Mouse (Mus musculus) telencephalon, adult 2 months (tissue): ENCODE data around the gene Ptpn13.

ENCODE experiments used
- DNase-seq: peaks from one replicate; pipeline ENCODE4 v3.0.0-alpha.2; 2011; ENCODE audit warnings: low read depth, low spot score

Gene Ptpn13

DNA sequence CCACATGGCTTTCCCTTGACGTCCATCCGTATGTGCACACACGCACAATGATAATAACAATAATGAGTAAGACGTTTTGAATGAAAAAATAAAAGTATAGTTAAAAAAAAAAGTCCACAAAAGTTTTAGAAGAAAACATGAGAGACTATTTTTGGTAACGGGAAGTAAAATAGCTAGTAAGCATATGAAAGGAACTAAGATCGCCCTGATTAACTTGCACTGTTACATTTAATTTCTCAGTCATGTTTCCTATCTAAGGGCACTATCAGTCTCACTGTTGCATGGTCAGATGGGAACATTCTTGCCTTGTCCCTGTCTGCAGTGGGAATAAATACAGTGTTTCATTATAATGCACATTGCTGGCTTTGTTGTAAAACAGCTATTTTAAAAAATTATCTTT, 2.4 kb upstream of the Ptpn13 start:
- no peak for DNase-seq

DNA sequence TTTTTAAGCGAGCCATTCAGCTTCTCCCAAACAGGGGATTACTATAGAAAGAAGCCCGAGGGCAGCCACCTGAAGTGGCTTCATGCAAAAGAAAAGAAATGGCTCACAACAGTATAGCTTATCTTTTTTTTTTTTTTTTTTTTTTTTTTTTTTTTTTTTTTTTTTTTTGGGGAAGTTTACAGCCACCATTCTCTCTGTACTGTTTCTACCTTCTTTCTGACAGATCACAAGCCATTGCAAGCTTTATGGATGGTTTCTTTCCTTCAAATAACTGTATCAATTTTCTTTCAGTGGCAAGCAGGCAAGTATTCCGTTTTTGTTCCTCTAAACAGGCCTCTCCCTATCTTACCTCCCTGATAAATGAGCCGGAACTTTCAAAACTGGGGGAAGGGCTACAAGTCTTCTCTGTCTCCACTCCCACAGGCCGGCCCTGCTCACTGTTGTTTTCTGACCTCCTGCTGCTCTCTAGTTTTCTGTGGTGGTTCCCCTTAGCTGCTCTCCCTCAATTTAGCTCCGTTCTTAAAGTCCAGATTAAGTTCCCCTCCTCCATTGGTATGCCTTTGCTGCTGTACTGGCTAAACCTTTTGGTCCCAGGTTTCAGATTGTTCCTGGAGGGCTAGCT, 1.6 kb upstream of the Ptpn13 start:
- no peak for DNase-seq

DNA sequence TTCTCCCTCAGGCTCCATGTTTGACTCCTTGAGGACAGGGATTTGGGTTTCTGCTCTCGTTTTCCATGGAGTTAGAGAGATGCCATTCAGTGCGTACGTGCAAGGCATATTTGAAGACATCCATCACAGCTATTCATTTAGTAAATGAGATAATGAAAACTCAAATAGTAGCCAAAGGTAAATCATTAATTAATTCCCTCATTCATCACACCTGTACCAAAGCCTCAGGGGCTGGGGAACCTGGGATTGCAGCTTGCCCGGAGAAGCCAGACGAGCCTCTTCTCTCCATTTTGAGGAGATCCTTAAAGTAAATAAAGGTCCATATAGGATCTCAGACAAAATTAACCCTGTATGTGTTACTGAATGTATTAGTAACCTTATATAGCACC, 1.1 kb upstream of the Ptpn13 start:
- DNase-seq, result no peak

DNA sequence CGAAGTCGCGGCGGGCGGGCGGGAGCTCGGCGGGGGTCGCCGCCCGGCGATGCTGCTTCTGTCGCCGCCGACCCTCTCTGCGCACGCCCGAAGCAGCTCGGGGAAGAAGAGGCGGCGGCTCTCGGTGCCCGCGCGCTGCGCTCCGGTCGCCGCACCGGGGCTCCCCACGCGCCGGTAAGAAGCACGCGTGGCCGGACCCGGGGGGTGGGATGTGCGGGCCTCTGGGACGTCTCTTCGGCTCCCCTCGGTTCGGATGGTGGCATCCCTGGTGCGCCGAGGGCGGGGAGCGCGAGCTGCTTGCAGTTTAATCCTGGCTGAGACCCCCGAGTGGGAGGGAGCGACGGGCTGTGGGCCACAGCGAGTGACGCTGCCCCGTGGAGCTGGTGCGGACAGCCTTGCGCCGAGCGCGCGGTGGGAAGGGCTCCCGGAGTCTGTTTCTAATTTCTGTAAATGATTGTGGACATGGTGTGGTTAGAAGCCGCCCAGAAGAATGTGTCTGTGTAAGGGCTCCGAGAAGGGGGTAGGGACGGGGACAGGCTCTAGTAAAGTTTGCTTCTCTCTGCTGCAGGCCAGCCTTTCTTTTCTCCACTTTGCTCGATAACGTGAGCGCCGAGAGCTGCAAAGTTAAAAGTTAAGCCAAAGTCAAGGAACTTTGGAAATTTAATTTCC, 505 bp downstream of the Ptpn13 start:
- DNase-seq, result no peak

- DNase-seq, result no peak
Observed at GRCm38 (mm10) chr5:103426250-103426649, 1.3 kb downstream of the Ptpn13 start.

DNA sequence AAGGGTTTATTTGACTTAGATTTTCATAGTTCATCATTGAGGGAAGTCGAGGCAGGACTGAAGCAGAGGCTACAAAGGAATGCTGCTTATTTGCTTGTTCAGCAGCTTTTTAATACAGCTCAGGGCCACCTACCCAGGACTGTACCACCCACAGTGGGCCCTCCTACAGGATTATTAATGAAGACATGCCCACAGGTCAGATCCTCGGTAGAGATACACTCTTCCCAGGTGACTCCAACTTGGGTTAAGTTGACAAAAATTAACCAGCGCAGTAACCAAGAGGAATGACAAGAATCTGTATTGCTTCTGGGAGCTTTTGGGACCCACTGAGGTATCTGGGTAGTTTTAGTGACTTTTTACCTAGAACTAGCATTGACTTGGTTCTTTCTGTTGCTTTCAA, 6.0 kb downstream of the Ptpn13 start:
- DNase-seq, result no peak

DNA sequence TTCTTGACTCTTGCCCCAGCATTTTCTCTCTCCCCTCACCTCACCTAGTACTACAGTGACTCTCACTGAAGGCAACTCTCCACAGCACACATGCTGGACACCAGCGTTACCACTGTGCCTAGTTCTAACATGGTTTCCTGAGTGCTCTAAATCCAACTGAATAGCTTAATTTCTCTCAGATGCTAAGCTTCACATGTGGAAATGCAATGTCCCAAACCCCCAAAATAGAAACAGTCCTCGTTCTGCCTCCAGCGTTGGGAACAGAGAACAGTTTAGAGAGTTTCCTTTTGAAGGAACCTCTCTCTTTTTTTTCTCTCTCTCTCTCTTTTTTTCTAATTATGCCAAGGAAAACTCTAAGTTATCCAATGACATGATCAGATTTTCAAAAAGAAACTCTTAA, 6.5 kb downstream of the Ptpn13 start:
- no peak for DNase-seq

DNA sequence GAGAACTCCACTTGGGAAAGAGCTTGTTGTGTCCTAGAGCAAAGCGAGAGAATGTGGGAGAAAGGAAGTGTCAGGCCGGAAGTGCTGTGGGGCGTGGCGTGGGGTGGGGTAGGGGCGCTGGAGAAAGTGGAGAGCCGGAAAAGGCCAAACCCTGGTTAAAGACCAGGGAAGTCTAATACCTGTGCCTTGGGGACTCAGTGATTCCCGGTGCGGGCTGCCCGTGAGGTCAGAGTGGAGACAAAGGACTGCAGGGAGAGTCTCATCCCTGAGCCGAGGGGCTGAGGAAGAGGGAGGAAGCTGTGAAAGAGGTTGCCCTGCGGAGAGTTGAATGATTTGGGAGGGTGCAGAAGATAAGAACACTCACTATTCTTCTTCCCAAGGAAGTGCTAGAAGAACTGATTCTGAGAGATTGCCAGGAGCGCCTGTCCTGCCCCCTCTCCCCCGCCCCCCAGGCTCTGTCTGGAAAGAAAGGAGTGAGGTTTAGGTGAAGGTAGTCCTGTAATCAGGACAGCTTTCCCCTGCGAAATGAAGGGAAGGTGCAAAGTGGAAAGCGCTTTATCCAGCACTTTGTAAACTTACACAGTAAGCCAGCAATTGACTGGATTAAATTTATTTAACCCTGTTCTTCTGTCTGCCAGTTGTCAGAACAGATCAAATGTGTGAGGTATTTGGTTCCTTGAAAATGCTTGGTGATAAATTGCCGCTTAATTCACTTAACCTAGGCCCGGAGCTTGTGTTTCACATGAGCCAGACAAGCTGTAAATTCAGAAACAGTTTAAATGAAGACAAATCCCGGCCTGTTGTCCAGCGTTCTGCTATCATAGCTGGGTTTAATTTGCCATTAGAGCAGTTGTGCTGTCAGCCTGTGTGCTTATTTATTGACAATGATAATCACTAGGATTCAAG, 11.3 kb downstream of the Ptpn13 start:
- no peak for DNase-seq

GRCm38 (mm10) chr5:103437714-103438113, 12.7 kb downstream of the Ptpn13 start:
- no peak for DNase-seq

GRCm38 (mm10) chr5:103439171-103439570, 14.2 kb downstream of the Ptpn13 start:
- no peak for DNase-seq

DNA sequence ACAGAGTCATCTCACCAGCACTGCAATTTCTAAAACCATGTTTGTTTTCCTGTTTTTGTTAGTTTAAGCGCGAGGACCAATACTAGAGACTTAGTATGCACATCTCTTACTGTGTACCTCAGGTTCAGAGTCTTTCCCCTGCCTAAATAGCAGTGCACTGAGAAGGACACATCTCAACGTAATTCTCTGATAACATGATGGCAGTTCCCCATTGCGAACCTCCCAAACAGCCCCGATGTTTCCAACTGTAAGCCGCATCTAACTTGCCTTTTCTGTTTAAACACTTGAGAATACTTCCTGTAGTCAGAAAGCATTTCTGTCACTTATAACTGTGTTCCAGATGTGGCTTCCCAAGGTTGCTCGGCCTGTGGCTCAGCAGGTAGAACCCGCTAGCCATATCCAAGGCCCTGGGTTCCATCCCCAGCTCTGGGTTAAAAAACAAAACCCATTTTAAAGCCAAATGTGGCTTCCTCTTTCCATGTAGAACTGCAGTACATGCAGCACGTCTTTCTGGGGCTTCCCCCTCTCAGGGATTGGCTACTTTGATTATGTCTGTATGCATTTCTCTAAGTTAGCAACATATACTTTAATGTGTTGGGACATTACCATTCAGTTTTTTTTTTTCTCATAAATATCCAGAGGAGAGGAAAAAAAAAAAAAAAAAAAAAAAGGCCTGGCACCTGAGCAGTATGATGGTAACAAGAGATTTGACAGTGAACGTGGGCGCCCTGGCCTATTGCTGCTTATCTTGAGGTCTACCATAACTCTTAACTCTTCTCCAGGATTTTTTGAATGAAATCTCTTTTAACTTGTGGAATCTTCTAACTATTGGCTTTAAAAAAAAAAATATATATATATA, 15.7 kb downstream of the Ptpn13 start:
- DNase-seq, result no peak

GRCm38 (mm10) chr5:103441706-103442105, 16.7 kb downstream of the Ptpn13 start:
- DNase-seq, result no peak

- no peak for DNase-seq
Observed at GRCm38 (mm10) chr5:103442269-103442688, 17.3 kb downstream of the Ptpn13 start.

DNA sequence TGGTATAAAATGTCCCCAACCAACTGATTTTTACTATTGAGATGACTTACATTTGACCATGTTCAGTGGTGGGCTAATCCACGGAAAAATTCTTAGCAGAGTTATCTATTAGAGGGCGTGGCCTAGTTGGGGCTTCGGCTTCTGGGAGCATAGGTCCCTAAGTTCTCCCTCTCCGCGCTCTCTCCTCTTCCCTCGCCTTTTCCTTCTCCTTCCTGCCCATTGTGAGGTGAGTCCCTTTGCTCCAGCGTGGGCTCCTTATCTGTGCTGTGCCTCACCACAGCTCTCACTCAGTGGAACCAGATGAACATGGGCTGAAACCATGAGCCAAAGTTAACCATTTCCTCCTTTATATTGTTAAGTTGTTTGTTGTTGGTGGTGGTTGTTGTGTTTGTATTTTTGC, 17.9 kb downstream of the Ptpn13 start:
- no peak for DNase-seq

GRCm38 (mm10) chr5:103445383-103445782, 20.4 kb downstream of the Ptpn13 start:
- no peak for DNase-seq

- no peak for DNase-seq
Observed at GRCm38 (mm10) chr5:103447806-103448416, 22.9 kb downstream of the Ptpn13 start.

DNA sequence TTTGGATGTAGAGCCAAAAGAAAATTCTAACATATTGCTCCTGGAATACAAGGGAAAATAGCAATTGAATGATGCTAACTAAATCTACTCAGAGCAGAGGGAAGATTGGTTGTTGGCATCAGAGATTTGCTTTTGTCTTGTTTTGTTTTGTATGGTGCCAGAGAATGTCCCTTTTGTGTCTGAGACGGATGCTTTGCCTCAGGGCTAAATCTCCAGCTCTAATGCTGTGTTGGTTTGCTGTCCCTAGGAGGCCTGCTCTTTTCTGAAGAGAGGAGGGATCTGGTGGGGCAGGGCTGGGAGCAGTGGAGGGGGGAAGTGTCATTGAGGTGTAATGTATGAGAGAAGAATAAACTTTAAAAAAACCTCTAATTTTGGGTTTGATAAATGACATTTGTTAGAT, 23.5 kb downstream of the Ptpn13 start:
- DNase-seq, result no peak

- no peak for DNase-seq
Observed at GRCm38 (mm10) chr5:103450663-103451062, 25.7 kb downstream of the Ptpn13 start.

DNA sequence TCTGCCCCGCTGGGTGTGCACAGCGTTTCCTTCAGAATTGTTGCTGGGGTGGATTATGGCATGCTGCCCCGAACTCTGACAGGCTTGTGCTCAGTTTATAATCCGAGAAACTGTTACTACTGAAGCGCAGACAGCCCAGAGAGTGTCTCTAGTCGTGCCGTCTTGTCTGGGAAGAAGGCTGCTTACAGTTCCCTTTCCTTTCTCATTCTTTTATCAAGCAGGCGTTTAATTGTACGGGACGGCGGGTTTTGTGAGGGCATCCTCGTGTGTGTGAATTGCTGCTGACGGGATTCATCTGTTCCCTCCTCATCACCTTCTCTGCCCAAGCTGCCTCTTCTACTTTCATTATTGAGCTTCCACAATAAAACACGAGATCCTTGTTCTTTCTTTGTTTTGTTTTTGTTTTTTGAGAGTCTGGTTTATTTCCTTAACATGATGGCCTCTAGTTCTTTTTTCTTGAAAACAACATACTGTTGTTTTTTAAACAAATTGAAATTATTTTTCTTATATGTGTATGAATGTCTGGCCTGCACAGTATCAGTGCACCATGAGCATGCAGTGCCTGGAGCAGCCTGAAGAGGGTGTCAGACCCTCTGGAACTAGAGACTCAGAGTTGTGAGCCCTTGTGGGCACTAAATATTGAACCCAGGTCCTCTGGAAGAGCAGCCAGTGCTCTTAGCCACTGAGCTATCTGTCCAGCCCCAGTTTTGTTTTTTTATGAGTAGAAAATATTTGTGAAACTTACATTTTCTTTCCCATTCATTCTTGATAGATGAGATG, 28.6 kb downstream of the Ptpn13 start:
- DNase-seq, result no peak

- DNase-seq, result no peak
Observed at GRCm38 (mm10) chr5:103456794-103457193, 31.8 kb downstream of the Ptpn13 start.
